Mouse (Mus musculus) telencephalon, adult 2 months (tissue): ENCODE results near the gene Proser1.

Source experiments
- DNase-seq: peaks from one replicate; pipeline ENCODE4 v3.0.0-alpha.2; 2011; ENCODE audit warnings: low read depth, low spot score

Gene Proser1

GRCm38 (mm10) chr3:53466481-53466880 lies 3.0 kb downstream of the Proser1 start:
- DNase-seq, result no peak

GRCm38 (mm10) chr3:53467356-53467755 lies 3.9 kb downstream of the Proser1 start:
- DNase-seq, result no peak

DNA sequence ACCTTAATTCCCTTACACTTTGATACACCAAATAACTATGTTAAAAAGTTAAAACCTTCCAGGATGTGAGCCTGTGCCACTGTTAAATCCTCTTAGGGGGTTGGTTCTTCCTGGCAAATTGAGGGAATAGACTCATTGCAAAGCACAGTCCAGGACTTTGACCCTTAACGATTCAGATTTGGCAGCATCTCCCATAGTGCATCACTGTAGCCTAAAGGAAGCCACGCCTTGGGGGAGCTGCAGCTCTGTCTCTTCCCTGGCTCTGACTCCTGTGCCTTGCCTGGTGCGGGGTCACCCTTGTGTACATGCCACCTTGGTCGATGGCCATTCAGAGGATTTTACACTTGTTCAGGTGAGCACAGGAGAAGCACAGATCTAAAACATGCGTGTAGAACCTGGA lies 6.2 kb downstream of the Proser1 start:
- no peak for DNase-seq

DNA sequence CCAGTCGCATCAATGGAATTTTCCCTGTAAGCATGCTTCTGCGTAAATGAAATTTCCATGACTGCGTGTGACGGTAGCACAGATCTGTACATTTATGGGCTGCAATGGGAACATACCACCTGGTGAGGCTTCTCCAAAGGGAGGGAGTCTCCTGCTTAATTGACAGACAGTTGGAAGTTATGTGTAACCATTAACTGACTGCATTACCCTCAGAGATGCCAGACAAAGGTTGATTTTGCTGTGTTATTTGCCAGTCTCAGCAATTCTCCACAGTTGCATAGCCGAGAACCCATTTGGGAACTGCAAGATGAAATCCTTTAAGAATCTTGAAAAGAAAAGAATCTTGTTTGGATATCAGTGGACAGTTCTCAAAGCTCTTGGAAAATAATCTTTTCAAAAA lies 8.6 kb downstream of the Proser1 start:
- DNase-seq, result no peak

- no peak for DNase-seq
Measured at GRCm38 (mm10) chr3:53474179-53474578, 10.7 kb downstream of the Proser1 start.

DNA sequence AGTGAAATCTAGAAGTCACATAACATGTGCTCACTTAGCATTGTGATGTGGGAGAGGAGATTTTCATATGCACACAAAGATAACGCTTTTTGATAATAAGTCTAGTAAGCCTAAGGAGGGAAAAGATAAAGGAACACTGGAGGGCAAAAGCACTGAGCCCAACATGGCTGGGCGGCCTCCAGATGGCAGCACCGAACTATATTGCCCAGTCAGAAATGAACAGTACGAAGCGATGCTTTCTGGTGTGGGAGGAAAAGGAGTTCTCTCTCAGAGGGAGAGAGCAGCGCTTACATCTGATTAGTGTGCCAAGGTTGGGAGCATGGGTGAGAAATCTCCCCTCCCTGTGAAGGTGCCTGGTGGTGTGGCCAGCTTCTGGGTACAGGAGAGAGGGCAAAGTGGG lies 12.4 kb downstream of the Proser1 start:
- DNase-seq, result no peak

DNA sequence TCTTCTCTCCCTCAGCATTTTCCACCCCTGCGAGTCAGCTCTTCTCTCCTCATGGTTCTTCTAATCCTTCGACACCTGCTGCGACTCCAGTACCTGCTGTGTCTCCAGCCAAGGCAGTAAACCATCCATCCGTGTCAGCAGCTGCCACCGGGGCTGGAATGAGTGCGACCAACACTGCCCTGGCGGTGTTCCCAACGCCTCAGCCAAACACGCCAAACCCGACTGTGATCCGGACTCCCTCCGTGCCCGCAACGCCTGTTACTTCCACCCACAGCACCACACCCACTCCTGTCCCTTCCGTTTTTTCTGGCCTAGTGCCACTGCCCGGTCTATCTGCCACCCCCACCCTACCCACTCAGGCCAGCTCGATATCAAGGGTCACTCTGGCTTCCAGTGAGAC lies 14.0 kb downstream of the Proser1 start:
- no peak for DNase-seq

- DNase-seq, result no peak
Measured at GRCm38 (mm10) chr3:53478419-53479046, 15.1 kb downstream of the Proser1 start.

GRCm38 (mm10) chr3:53483414-53484059 lies 20.1 kb downstream of the Proser1 start:
- no peak for DNase-seq

- no peak for DNase-seq
Measured at GRCm38 (mm10) chr3:53486561-53486960, 23.1 kb downstream of the Proser1 start.

GRCm38 (mm10) chr3:53486996-53487576 lies 23.6 kb downstream of the Proser1 start:
- no peak for DNase-seq

DNA sequence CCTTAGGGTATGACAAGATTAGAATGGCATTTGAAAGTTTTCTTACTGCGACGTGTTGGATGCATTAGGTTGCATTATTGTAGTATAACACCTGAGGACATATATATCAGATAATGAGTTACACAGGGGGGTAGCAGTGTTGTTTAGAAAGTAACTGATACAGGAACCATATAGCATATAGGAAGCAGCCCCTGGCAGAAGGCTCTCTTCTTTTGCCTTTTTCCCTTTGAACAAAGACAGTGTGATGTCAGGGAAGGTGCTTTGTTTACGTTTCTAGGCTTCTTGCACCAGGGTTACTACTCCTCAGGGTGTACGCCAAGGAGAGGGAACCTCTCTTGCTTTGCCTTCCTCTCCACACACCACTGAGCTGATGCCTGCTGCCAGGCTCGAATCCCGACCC lies 24.9 kb downstream of the Proser1 start, which contains the start of gene Stoml3:
Gene Stoml3, plus strand, starts transcription at position 301 of the 400 bp plus-strand sequence.
- no peak for DNase-seq

DNA sequence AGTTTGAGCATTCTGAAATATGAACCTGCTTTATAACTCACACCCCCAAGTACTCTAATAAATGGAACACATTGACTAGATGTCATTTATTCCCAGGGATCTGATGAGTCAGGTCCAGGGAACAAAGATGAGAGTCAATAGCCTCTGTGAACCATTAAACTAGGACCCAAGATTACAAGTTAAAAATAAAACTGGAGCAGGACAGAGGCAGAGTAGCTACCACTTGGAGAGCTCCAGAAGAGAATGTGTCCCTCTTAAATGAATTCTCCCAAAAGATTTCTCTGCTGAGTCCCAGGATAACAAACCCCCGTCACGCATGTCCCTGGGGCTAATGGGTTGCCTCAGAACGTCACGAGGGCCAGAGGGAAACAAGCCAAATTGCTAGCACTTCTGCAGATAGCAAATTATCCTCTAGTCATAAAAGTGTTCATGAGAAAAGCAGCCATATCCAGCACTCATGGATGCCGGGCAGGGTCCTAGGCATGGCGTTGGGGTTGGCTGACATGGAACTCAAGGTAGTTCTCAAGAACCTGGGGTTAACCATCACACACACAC lies 35.0 kb downstream of the Proser1 start:
- DNase-seq, result no peak

GRCm38 (mm10) chr3:53502428-53502827 lies 39.0 kb downstream of the Proser1 start:
- DNase-seq, result peak; percentile 22

- DNase-seq, result no peak
Measured at GRCm38 (mm10) chr3:53513096-53513495, 49.6 kb downstream of the Proser1 start.

DNA sequence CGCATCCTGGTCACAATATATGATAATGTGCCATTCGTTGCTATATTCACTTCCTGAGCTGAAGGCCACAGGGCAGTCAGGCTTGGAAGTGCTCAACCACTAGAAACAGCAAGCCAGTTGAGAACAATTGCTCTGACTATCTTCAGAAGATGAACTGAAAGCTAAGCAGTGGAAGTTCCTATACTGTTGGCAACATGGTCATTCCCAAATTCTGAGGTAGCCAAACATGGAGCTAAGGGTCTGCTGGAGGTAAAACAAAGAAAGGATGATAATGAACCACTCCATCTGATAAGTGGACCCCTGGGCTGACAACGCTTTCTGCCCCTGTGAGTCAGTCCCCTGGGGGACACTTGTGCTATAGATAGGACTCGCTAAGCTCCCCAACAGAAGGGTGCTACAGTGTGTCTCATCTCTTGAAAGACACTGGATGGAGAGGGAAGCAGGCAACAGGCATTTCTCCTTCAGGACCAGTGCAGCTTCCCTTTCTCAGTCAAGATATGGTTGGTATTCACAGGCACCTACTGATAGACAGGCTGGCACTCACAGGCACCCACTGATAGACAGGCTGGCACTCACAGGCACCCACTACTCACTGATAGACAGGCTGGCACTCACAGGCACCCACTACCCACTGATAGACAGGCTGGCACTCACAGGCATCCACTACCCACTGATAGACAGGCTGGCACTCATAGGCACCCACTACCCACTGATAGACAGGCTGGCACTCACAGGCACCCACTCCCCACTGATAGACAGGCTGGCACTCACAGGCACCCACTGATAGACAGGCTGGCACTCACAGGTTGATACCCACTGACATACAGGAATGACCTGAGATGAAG lies 51.0 kb downstream of the Proser1 start:
- no peak for DNase-seq

GRCm38 (mm10) chr3:53522794-53523193 lies 59.3 kb downstream of the Proser1 start:
- DNase-seq, result no peak

DNA sequence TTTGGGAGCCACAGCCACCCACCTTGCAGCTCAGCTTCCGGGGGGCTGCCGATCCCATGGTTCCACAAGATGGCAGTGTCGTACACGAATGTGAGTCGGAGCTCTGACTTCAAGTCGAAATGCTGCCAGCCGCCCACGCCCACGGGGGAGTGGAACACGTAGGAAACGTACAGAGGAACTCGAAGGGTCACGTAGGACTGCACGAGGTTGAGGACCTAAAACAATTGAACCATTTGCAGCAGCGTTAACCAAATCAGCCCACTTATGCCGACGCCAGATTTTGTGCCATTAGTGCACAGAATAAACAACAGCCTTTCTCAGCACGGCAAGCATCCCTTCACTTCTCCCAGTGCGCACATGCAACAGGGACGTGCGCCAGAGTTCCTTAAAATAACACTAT lies 62.3 kb downstream of the Proser1 start:
- DNase-seq, result peak; percentile 70

DNA sequence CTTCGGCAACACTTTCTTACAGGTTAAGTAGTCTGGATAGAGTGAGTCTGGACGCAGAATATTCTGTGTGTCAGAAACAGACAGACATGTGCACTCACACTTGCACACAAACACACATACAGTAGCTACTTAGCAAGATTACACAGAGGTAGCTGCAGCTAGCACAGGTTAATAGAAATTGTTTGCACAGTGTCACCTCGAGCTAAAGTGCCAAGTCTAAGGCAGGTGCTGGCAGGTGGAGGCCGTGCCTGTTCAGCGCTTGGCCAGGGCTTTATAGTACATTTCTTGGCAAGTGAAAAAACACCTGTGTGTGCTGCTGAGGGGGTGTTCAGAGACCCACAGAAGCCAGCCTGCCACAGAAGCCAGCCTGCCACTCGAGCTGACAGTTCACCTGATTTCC lies 66.8 kb downstream of the Proser1 start:
- DNase-seq, result no peak
